Mouse (Mus musculus): ENCODE data around the gene Lin7a. TPM values are rescaled to one million over a fixed set of nuclear protein-coding genes. Genes with fewer than 3 reads are reported as not detected.

The Lin7a gene
- polyA plus RNA-seq, 1 experiment from 2014 or later, result 1.4 TPM

DNA sequence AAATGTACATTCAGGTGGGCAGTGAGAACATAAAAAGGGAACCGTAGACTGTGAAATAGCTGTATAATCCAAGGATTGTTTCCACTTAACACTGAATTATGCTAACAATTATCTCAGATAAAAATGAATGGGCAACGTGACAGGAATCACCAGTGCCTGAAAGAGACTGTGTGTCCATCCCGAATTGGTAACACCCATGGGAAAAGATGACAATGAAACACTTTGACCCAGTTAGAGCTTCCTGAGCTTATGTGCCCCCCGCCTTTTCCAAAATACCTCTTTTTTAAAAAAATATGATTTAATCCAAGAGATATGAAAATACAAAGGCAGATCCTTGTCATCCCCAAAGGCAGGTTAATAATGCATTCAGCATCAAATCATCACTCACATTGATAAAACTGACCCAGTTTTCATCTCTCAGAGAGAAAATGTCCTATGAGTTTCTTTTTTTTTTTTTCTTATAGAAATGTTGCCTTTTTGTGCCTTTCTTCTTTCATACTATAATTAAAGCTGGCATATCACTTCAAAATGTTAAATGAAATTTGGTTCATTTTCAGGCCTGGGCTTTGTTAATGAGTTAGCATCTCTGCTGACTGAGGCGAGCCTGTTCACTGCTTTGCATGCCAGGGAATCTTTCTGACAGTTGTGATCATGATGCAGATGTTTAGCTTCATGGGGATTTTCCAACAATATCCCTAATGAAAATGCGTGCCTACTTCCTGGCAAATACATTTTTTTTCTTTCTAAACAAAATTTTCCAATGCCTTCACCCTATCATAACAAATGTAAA, 80.4 kb downstream of the Lin7a start:
- Histone ChIP-seq H3K4me2 (ENCODE audit: low read depth, low read length) (no peak overlapping the region), H3K27me3 (ENCODE audit: insufficient read depth, low read length) (no peaks in the 10 kb centered on the region), H3K9ac (replicated peaks) (no peak overlapping the region), H3K27ac (ENCODE audit: low read depth) (no peak overlapping the region), H3K9me3 (ENCODE audit: low read length) (no peaks in the 10 kb centered on the region), H3K36me3 (replicated peaks; ENCODE audit: insufficient read depth, low read length) (no peaks in the 10 kb centered on the region), H3K4me3 (ENCODE audit: low read depth, low read length) (no peak overlapping the region), H3K4me1 (ENCODE audit: insufficient read depth) (0 out of 2 replicates have a peak, but pooled peaks cover 2% of the 10 kb centered on the region)
- DNase-seq (no peak), ATAC-seq (no peak)
- TF ChIP-seq CTCF (IDR thresholded peaks at IDR 0.05; ENCODE audit: low read depth), result no peak
- no peak for TF ChIP-seq EP300 (IDR thresholded peaks at IDR 0.05; ENCODE audit: low read depth)
- 62% methylated on average over 6 of the region's 6 CpGs for WGBS (ENCODE audit: insufficient replicate concordance)

DNA sequence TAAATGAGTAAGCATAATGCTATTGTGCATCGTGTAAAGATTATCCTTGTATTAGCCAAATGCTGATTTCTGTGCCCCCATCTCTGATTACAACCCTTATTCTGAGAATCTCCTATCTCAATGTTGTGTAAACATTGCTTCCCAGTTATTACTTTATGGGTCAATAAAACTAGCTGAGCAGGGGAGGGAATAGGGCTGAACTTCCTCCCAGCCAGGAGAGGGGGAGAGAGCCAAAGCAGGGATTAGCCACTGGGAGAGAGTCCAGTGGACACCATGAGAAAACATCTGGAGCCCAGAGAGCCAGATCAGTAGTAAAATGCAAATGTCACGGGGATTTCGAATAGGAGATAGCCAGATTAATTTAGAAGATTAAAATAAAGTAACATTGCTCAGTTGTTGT, 82.0 kb downstream of the Lin7a start:
- Histone ChIP-seq H3K27ac (ENCODE audit: low read depth) (no peak overlapping the region), H3K27me3 (ENCODE audit: insufficient read depth, low read length) (no peaks in the 10 kb centered on the region), H3K9ac (replicated peaks) (no peak overlapping the region), H3K36me3 (replicated peaks; ENCODE audit: insufficient read depth, low read length) (no peaks in the 10 kb centered on the region), H3K4me2 (ENCODE audit: low read depth, low read length) (no peak overlapping the region), H3K4me1 (ENCODE audit: insufficient read depth) (0 out of 2 replicates have a peak, but pooled peaks cover 2% of the 10 kb centered on the region), H3K4me3 (ENCODE audit: low read depth, low read length) (no peak overlapping the region), H3K9me3 (ENCODE audit: low read length) (no peaks in the 10 kb centered on the region)
- TF ChIP-seq EP300 (IDR thresholded peaks at IDR 0.05; ENCODE audit: low read depth), result no peak
- TF ChIP-seq CTCF (IDR thresholded peaks at IDR 0.05; ENCODE audit: low read depth), result no peak
- WGBS (ENCODE audit: insufficient replicate concordance), result 67% methylated on average over 3 of the region's 3 CpGs
- no peak for DNase-seq
- no peak for ATAC-seq

DNA sequence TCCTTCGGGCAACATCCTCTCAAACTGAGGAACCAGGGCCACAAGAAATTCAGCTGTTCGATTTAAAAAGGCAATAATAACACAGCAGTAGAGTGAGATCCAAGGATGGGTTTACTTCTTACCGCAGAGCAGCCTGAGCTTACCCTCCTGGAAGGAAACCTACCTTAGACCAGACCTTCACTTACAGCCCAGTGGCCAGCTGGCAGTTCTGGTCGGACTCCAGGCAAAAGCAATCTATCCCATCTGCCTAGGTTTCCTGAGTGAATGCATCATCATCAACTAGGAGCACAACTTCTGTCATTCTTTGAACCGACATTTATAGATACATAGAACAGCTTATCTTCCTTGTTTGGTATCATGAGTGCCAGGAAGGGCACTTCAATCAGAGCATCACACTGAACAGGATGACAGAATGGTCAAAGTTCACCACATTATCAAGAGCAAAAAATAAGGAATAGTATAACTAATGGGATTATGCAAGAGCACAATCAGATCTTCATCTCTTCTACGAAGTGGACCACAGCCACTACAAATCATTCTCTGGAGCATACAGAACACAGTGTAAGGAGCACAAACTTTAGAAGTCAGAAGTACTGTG, 87.1 kb downstream of the Lin7a start:
- TF ChIP-seq EP300 (IDR thresholded peaks at IDR 0.05; ENCODE audit: low read depth) (no peak), CTCF (IDR thresholded peaks at IDR 0.05; ENCODE audit: low read depth) (no peak)
- DNase-seq, result no peak
- no peak overlapping the region for H3K4me2 ChIP-seq (ENCODE audit: low read depth, low read length)
- no peaks in the 10 kb centered on the region for H3K27me3 ChIP-seq (ENCODE audit: insufficient read depth, low read length)
- ATAC-seq, result no peak
- no peaks in the 10 kb centered on the region for H3K36me3 ChIP-seq (replicated peaks; ENCODE audit: insufficient read depth, low read length)
- no peak overlapping the region for H3K4me3 ChIP-seq (ENCODE audit: low read depth, low read length)
- no peak overlapping the region for H3K27ac ChIP-seq (ENCODE audit: low read depth)
- 70% methylated on average over 6 of the region's 6 CpGs for WGBS (ENCODE audit: insufficient replicate concordance)
- H3K4me1 ChIP-seq (ENCODE audit: insufficient read depth), result 0 out of 2 replicates have a peak, but pooled peaks cover 2% of the 10 kb centered on the region
- no peaks in the 10 kb centered on the region for H3K9me3 ChIP-seq (ENCODE audit: low read length)
- no peak overlapping the region for H3K9ac ChIP-seq (replicated peaks)

DNA sequence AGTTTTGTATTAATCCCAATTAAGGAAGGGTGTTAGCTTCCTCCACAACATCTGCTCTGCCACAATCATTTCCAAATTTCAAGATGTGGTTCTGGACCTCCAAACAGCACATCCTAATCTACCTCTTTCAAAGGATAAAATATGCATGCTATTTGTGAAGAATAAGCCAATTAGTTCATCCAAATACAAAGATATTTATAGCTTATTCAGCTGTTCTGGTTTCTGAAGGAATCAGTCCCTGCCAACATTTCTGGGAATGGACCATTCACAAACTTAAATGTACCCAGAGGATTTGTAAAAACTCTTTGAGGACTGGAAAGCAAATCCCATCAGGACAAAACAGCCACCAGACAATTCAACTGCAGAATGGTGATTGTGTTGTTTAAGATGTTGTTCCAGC, 87.8 kb downstream of the Lin7a start:
- Histone ChIP-seq H3K27ac (ENCODE audit: low read depth) (no peak overlapping the region), H3K4me2 (ENCODE audit: low read depth, low read length) (no peak overlapping the region), H3K4me3 (ENCODE audit: low read depth, low read length) (no peak overlapping the region), H3K4me1 (ENCODE audit: insufficient read depth) (0 out of 2 replicates have a peak, but pooled peaks cover 2% of the 10 kb centered on the region), H3K9ac (replicated peaks) (no peak overlapping the region), H3K36me3 (replicated peaks; ENCODE audit: insufficient read depth, low read length) (no peaks in the 10 kb centered on the region), H3K9me3 (ENCODE audit: low read length) (no peaks in the 10 kb centered on the region), H3K27me3 (ENCODE audit: insufficient read depth, low read length) (no peaks in the 10 kb centered on the region)
- TF ChIP-seq CTCF (IDR thresholded peaks at IDR 0.05; ENCODE audit: low read depth) (no peak), EP300 (IDR thresholded peaks at IDR 0.05; ENCODE audit: low read depth) (no peak)
- DNase-seq (no peak), ATAC-seq (no peak)

DNA sequence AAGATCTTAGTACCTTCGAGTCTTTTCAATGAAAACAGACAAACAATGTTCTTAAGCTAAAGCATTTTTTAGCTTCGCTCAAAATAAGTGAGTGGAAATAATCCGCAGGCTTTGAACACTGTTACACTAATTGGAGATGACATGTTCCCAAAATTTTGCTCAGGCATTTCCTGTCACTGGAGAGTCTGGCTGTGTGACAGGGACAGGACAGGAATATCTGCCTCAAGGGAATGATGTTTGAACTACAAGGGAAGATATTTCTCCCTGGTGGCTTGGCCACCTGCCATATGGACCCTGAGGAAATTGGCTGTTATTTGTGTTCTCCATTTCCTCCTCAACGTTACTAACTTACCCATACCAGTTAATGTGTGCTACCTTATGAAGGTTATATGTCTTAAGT, 90.1 kb downstream of the Lin7a start:
- ATAC-seq (no peak), DNase-seq (no peak)
- no peak overlapping the region for H3K4me3 ChIP-seq (ENCODE audit: low read depth, low read length)
- no peaks in the 10 kb centered on the region for H3K36me3 ChIP-seq (replicated peaks; ENCODE audit: insufficient read depth, low read length)
- 59% methylated on average over 4 of the region's 4 CpGs for WGBS (ENCODE audit: insufficient replicate concordance)
- TF ChIP-seq CTCF (IDR thresholded peaks at IDR 0.05; ENCODE audit: low read depth), result no peak
- no peak for TF ChIP-seq EP300 (IDR thresholded peaks at IDR 0.05; ENCODE audit: low read depth)
- no peak overlapping the region for H3K27ac ChIP-seq (ENCODE audit: low read depth)
- H3K9ac ChIP-seq (replicated peaks), result no peak overlapping the region
- H3K4me2 ChIP-seq (ENCODE audit: low read depth, low read length), result no peak overlapping the region
- no peaks in the 10 kb centered on the region for H3K27me3 ChIP-seq (ENCODE audit: insufficient read depth, low read length)
- no peaks in the 10 kb centered on the region for H3K9me3 ChIP-seq (ENCODE audit: low read length)
- H3K4me1 ChIP-seq (ENCODE audit: insufficient read depth), result 0 out of 2 replicates have a peak, but pooled peaks cover 2% of the 10 kb centered on the region

DNA sequence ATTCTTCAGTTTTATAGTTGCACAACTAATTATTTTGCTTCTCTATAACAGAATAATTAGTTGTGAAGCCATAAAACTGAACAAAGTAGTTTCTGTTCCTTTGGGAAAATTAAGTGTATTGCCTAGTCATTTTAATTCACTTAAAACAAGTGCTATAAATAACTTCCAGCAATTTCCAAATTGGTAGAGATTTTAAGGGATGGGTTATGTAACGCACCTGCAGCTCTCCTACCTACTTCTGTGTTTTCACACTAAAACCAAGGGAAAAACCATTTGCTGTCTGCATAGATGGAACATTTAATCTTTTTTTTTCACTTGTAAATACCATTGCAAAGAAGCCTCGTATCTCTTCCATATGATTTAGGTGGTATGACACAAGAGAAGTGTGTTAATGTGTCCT, 90.5 kb downstream of the Lin7a start:
- Histone ChIP-seq H3K4me1 (ENCODE audit: insufficient read depth) (no peaks in the 10 kb centered on the region), H3K36me3 (replicated peaks; ENCODE audit: insufficient read depth, low read length) (no peaks in the 10 kb centered on the region), H3K27me3 (ENCODE audit: insufficient read depth, low read length) (no peaks in the 10 kb centered on the region), H3K9ac (replicated peaks) (no peak overlapping the region), H3K9me3 (ENCODE audit: low read length) (no peaks in the 10 kb centered on the region), H3K27ac (ENCODE audit: low read depth) (no peak overlapping the region), H3K4me2 (ENCODE audit: low read depth, low read length) (no peak overlapping the region), H3K4me3 (ENCODE audit: low read depth, low read length) (no peak overlapping the region)
- no peak for DNase-seq
- no peak for TF ChIP-seq EP300 (IDR thresholded peaks at IDR 0.05; ENCODE audit: low read depth)
- TF ChIP-seq CTCF (IDR thresholded peaks at IDR 0.05; ENCODE audit: low read depth), result no peak
- no peak for ATAC-seq
- 63% methylated on average over 2 of the region's 2 CpGs for WGBS (ENCODE audit: insufficient replicate concordance)

Data from liver, postnatal 0 days (tissue).